ENCODE assay signal across 8 mouse cellular contexts in the genomic region with DNA sequence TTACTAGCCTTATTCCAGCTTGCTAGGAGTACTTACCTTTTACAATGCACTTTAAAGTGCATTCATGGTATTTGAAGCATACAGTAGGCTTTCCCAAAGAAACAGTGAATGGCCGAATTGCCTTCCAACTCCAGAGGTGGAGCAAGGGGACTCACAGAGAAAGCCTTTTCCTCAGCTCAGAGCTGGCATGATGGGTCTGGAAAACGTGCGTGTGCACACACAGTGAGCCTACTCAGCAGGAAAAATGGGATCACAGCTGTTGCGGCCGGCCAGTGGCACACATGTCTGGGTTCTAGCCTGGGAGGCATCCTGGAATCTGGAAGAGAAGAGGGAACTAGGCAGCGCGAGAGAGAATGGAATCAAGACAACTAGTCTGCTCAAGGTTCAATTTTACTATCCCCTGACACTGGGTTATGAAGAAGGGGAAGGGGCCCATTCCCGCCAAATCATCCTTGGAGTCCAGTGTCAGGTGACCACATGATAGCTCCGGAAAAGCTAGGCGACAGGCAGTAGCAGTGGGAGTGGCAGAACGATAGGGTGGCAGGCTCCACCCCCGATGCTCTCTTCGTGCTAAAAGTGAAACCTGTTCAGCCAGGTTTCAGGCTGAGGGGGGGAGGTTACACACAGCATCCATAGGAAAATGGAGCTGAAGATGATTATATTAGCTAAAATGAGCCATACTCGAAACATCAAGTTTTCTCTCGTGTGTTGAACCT. TPM values are rescaled to one million over a fixed set of nuclear protein-coding genes. Genes with fewer than 3 reads are reported as not detected.
DNase-seq lines count a peak whose midpoint lies in the region; ATAC-seq lines count a peak whose summit lies in the region.

No protein-coding gene starts in this region.

- peak overlapping the region; percentile 53 for H3K4me2 ChIP-seq in embryonic facial prominence, embryonic 14.5 days (ENCODE audit: low read depth, low read length)
- peak overlapping the region; percentile 48 for H3K4me2 ChIP-seq in neural tube, embryonic 12.5 days (replicated peaks)

- H3K9ac ChIP-seq in embryonic facial prominence, embryonic 14.5 days (ENCODE audit: low read depth, low read length): peak overlapping the region; percentile 39
- H3K9ac ChIP-seq in neural tube, embryonic 12.5 days: no peak overlapping the region

- peak; percentile 32 for DNase-seq in embryo, embryonic 10 days (ENCODE audit: low spot score)
- no peak for DNase-seq in embryo, embryonic 9.5 days (ENCODE audit: extremely low spot score)
- DNase-seq in A20 (ENCODE audit: low read depth, low spot score): peak; percentile 73
- peak; percentile 67 for DNase-seq in embryonic facial prominence, embryonic 14.5 days (ENCODE audit: low spot score)
- peak; percentile 36 for DNase-seq in limb, embryonic 10.5 days (ENCODE audit: low spot score)
- DNase-seq in left cerebral cortex, postnatal 25 days (ENCODE audit: low spot score in 2 of 2): no peak
- no peak for DNase-seq in left cerebral cortex, postnatal 10 days (ENCODE audit: extremely low spot score in 1 of 2, low spot score in 2 of 2)

- H3K4me3 ChIP-seq in embryonic facial prominence, embryonic 14.5 days (ENCODE audit: low read depth, low read length): peak overlapping the region; percentile 23
- H3K4me3 ChIP-seq in limb, embryonic 10.5 days: peak overlapping the region; percentile 38
- peak overlapping the region; percentile 16 for H3K4me3 ChIP-seq in neural tube, embryonic 12.5 days

- H3K27me3 ChIP-seq in embryonic facial prominence, embryonic 14.5 days (replicated peaks; ENCODE audit: control insufficient read depth, insufficient read depth, low read length): no peaks in the 10 kb centered on the region
- peaks cover 9% of the 10 kb centered on the region for H3K27me3 ChIP-seq in limb, embryonic 10.5 days (ENCODE audit: low read depth, poor library complexity, severe bottlenecking)
- no peaks in the 10 kb centered on the region for H3K27me3 ChIP-seq in neural tube, embryonic 12.5 days (replicated peaks)

- H3K36me3 ChIP-seq in embryonic facial prominence, embryonic 14.5 days (ENCODE audit: control insufficient read depth, insufficient read depth, low read length): no peaks in the 10 kb centered on the region
- no peaks in the 10 kb centered on the region for H3K36me3 ChIP-seq in limb, embryonic 10.5 days
- no peaks in the 10 kb centered on the region for H3K36me3 ChIP-seq in neural tube, embryonic 12.5 days

- intact Hi-C loops in left cerebral cortex, postnatal 25 days (cut with DNase I): no loop called here
- intact Hi-C loops in left cerebral cortex, postnatal 10 days (cut with DNase I): no loop called here

- 11% methylated on average over 15 of the region's 15 CpGs for WGBS in embryonic facial prominence, embryonic 14.5 days
- 24% methylated on average over 15 of the region's 15 CpGs for WGBS in limb, embryonic 10.5 days
- WGBS in neural tube, embryonic 12.5 days: 26% methylated on average over 15 of the region's 15 CpGs

- H3K4me1 ChIP-seq in embryonic facial prominence, embryonic 14.5 days (ENCODE audit: control insufficient read depth, insufficient read depth, low read length): no peaks in the 10 kb centered on the region
- peaks cover 8% of the 10 kb centered on the region; the same call in 1 of the 2 replicates for H3K4me1 ChIP-seq in limb, embryonic 10.5 days
- H3K4me1 ChIP-seq in neural tube, embryonic 12.5 days: 0 out of 2 replicates have a peak, but pooled peaks cover 4% of the 10 kb centered on the region

- ATAC-seq in embryonic facial prominence, embryonic 14.5 days (ENCODE audit: low read depth): 0 out of 2 replicates have a peak, but pooled peaks have one; percentile 50
- no peak for ATAC-seq in neural tube, embryonic 12.5 days (ENCODE audit: low FRiP score, low read depth)

- no peak overlapping the region for H3K27ac ChIP-seq in embryonic facial prominence, embryonic 14.5 days (replicated peaks; ENCODE audit: low read depth, low read length)
- H3K27ac ChIP-seq in limb, embryonic 10.5 days: no peak overlapping the region
- no peak overlapping the region for H3K27ac ChIP-seq in neural tube, embryonic 12.5 days

- no peaks in the 10 kb centered on the region for H3K9me3 ChIP-seq in embryonic facial prominence, embryonic 14.5 days (ENCODE audit: control insufficient read depth, low read length)
- no peaks in the 10 kb centered on the region for H3K9me3 ChIP-seq in limb, embryonic 10.5 days (replicated peaks)
- H3K9me3 ChIP-seq in neural tube, embryonic 12.5 days: no peaks in the 10 kb centered on the region

RNA-seq across cellular contexts. Expression of gene Gpld1, which starts 22.3 kb away (rescaled TPM):
- 1.7 and 2.2 TPM in 2 replicates for polyA plus RNA-seq in embryonic facial prominence, embryonic 14.5 days (2014; fragmentation: Nextera tagmentation; extraction: Ambion mirVana)
- 0.13 and 0.91 TPM in 2 replicates for polyA plus RNA-seq in limb, embryonic 10.5 days (2016; fragmentation: Nextera tagmentation; extraction: Ambion mirVana)
- 0.76 and 0.87 TPM in 2 replicates for polyA plus RNA-seq in neural tube, embryonic 12.5 days (2016; fragmentation: Nextera tagmentation; extraction: Ambion mirVana)
- total RNA-seq in left cerebral cortex, postnatal 25 days (2021): 10 to 100 TPM; 15.4 to 17.9 TPM
- total RNA-seq in left cerebral cortex, postnatal 10 days (2021): 10 to 100 TPM in 1 of 2 experiments, 1 to 10 TPM in 1; 7.8 to 11.8 TPM

RNA-seq across cellular contexts. Expression of gene Aldh5a1, which starts 27.8 kb away (rescaled TPM):
- polyA plus RNA-seq in embryonic facial prominence, embryonic 14.5 days (2014; fragmentation: Nextera tagmentation; extraction: Ambion mirVana): 4.3 and 5.6 TPM in 2 replicates
- 4.7 and 5.6 TPM in 2 replicates for polyA plus RNA-seq in limb, embryonic 10.5 days (2016; fragmentation: Nextera tagmentation; extraction: Ambion mirVana)
- polyA plus RNA-seq in neural tube, embryonic 12.5 days (2016; fragmentation: Nextera tagmentation; extraction: Ambion mirVana): 8.0 and 9.1 TPM in 2 replicates
- total RNA-seq in left cerebral cortex, postnatal 25 days (2021): 10 to 100 TPM; 54.2 to 58.7 TPM
- 10 to 100 TPM; 67.4 to 67.6 TPM for total RNA-seq in left cerebral cortex, postnatal 10 days (2021)

RNA-seq across cellular contexts. Expression of gene Mrs2, which starts 54.9 kb away (rescaled TPM):
- 18.7 and 25.3 TPM in 2 replicates for polyA plus RNA-seq in embryonic facial prominence, embryonic 14.5 days (2014; fragmentation: Nextera tagmentation; extraction: Ambion mirVana)
- 17.5 and 18.5 TPM in 2 replicates for polyA plus RNA-seq in limb, embryonic 10.5 days (2016; fragmentation: Nextera tagmentation; extraction: Ambion mirVana)
- 28.8 and 30.3 TPM in 2 replicates for polyA plus RNA-seq in neural tube, embryonic 12.5 days (2016; fragmentation: Nextera tagmentation; extraction: Ambion mirVana)
- total RNA-seq in left cerebral cortex, postnatal 25 days (2021): 10 to 100 TPM; 54.3 to 55.2 TPM
- 10 to 100 TPM; 45.9 to 46.9 TPM for total RNA-seq in left cerebral cortex, postnatal 10 days (2021)

Comparison
In these comparisons a context has a peak if more than half of its experiments do, and no peak if none do; other contexts are left out.
1. DNase-seq: peak in embryo, embryonic 10 days (single experiment), A20 (single experiment), embryonic facial prominence, embryonic 14.5 days (single experiment) and limb, embryonic 10.5 days (single experiment); none in embryo, embryonic 9.5 days (single experiment), left cerebral cortex, postnatal 25 days (0 of 2) and left cerebral cortex, postnatal 10 days (0 of 2).
2. Peak in every context shown above with its lines, with median percentiles within 50 percentile points of each other: H3K4me3 ChIP-seq.